ENCODE assay signal across 8 mouse cellular contexts in genomic region chr8:46152064-46153031, GRCm38 (mm10). TPM values are rescaled to one million over a fixed set of nuclear protein-coding genes. Genes with fewer than 3 reads are reported as not detected.
DNase-seq lines count a peak whose midpoint lies in the region; ATAC-seq and TF ChIP-seq lines count a peak whose summit lies in the region.

Snx25 (minus strand) TSS chr8:46152159.

- H3K27ac ChIP-seq in ES-Bruce4 (ENCODE audit: insufficient read depth, low read length): no peak within 1 kb of the TSS
- H3K27ac ChIP-seq in forebrain, embryonic 13.5 days: peak within 1 kb of the TSS; percentile 35; the same call in 1 of the 2 replicates
- peak within 1 kb of the TSS; percentile 36; the same call in 1 of the 2 replicates for H3K27ac ChIP-seq in lung, embryonic 14.5 days (ENCODE audit: low read depth)
- 0 out of 2 replicates have a peak within 1 kb of the TSS, but pooled peaks have one; percentile 40 for H3K27ac ChIP-seq in olfactory bulb, adult 2 months (ENCODE audit: insufficient read depth, low read depth, low read length)

- no peaks in the 10 kb centered on the region for H3K9me3 ChIP-seq in ES-Bruce4 (replicated peaks; ENCODE audit: control insufficient read depth, insufficient read depth, low read length, poor library complexity, severe bottlenecking)
- H3K9me3 ChIP-seq in forebrain, embryonic 13.5 days (replicated peaks): no peaks in the 10 kb centered on the region
- no peaks in the 10 kb centered on the region for H3K9me3 ChIP-seq in lung, embryonic 14.5 days (ENCODE audit: low read depth, low read length)

- no peak for TF ChIP-seq CTCF in ES-Bruce4 (IDR thresholded peaks at IDR 0.05; ENCODE audit: low read depth, low read length)
- TF ChIP-seq CTCF in lung, embryonic 14.5 days (IDR thresholded peaks at IDR 0.05; ENCODE audit: low read depth): no peak
- no peak for TF ChIP-seq CTCF in olfactory bulb, adult 2 months (IDR thresholded peaks at IDR 0.05; ENCODE audit: insufficient read depth, low read depth, low read length)

- peak; percentile 90 for ATAC-seq in forebrain, embryonic 13.5 days
- peak; percentile 86 for ATAC-seq in lung, embryonic 14.5 days (ENCODE audit: insufficient read depth)

- peaks cover 11% of the 10 kb centered on the region for H3K27me3 ChIP-seq in ES-Bruce4 (ENCODE audit: control insufficient read depth, insufficient read depth, low read length, poor library complexity, severe bottlenecking)
- peaks cover 12% of the 10 kb centered on the region for H3K27me3 ChIP-seq in forebrain, embryonic 13.5 days
- 0 out of 2 replicates have a peak, but pooled peaks cover 4% of the 10 kb centered on the region for H3K27me3 ChIP-seq in lung, embryonic 14.5 days (ENCODE audit: insufficient read depth, low read length)

- TF ChIP-seq EP300 in ES-Bruce4 (IDR thresholded peaks at IDR 0.05; ENCODE audit: insufficient read depth, low read depth, low read length): no peak

- H3K4me2 ChIP-seq in forebrain, embryonic 13.5 days: peak within 1 kb of the TSS; percentile 88
- peak within 1 kb of the TSS; percentile 95 for H3K4me2 ChIP-seq in lung, embryonic 14.5 days

- DNase-seq in c-Kit-positive CD71-positive TER-119-positive erythroid progenitor cells, embryonic 14.5 days (ENCODE audit: low spot score): peak; percentile 78
- DNase-seq in heart, postnatal 10 days: peak; percentile 85 to 86
- DNase-seq in layer of hippocampus, adult 18-20 months (ENCODE audit: low spot score in 2 of 2): peak; percentile 70 to 87
- DNase-seq in lung, embryonic 14.5 days: peak; percentile 87
- DNase-seq in thymus, adult 18-20 months: peak; percentile 92 to 93

- no peak for TF ChIP-seq POLR2A in ES-Bruce4 (IDR thresholded peaks at IDR 0.05; ENCODE audit: insufficient read depth, low read length)
- TF ChIP-seq POLR2A in olfactory bulb, adult 2 months (IDR thresholded peaks at IDR 0.05; ENCODE audit: insufficient read depth, low read depth, low read length): peak; percentile 36; the same call in 1 of the 2 replicates

- WGBS in forebrain, embryonic 13.5 days: 4% methylated on average over 42 of the region's 103 CpGs
- WGBS in lung, embryonic 14.5 days: 2% methylated on average over 79 of the region's 103 CpGs
- WGBS in olfactory bulb, adult 2 months: 1% methylated on average over 97 of the region's 103 CpGs

- H3K4me3 ChIP-seq in ES-Bruce4 (ENCODE audit: low read depth, low read length): peak within 1 kb of the TSS; percentile 99
- peak within 1 kb of the TSS; percentile 86 for H3K4me3 ChIP-seq in forebrain, embryonic 13.5 days
- peak within 1 kb of the TSS; percentile 76 for H3K4me3 ChIP-seq in lung, embryonic 14.5 days (ENCODE audit: low read depth, low read length)
- H3K4me3 ChIP-seq in olfactory bulb, adult 2 months (ENCODE audit: insufficient read depth, low read depth, low read length): peak within 1 kb of the TSS; percentile 86

- no peaks in the 10 kb centered on the region for H3K36me3 ChIP-seq in ES-Bruce4 (ENCODE audit: control insufficient read depth, insufficient read depth, low read length, poor library complexity, severe bottlenecking)
- no peaks in the 10 kb centered on the region for H3K36me3 ChIP-seq in forebrain, embryonic 13.5 days (ENCODE audit: poor library complexity, severe bottlenecking)
- H3K36me3 ChIP-seq in lung, embryonic 14.5 days (ENCODE audit: insufficient read depth): no peaks in the 10 kb centered on the region

- intact Hi-C loops in heart, postnatal 10 days (cut with DNase I): loop anchor here (5.0 kb wide), 1 partner anchor 60 kb away; no protein-coding TSS in a partner anchor

- peak within 1 kb of the TSS; percentile 93 for H3K9ac ChIP-seq in ES-Bruce4 (ENCODE audit: low read depth, poor library complexity, severe bottlenecking)
- peak within 1 kb of the TSS; percentile 90 for H3K9ac ChIP-seq in forebrain, embryonic 13.5 days
- peak within 1 kb of the TSS; percentile 78 for H3K9ac ChIP-seq in lung, embryonic 14.5 days

- H3K4me1 ChIP-seq in ES-Bruce4 (ENCODE audit: control insufficient read depth, insufficient read depth, low read length): no peaks in the 10 kb centered on the region
- peaks cover 16% of the 10 kb centered on the region for H3K4me1 ChIP-seq in forebrain, embryonic 13.5 days
- H3K4me1 ChIP-seq in lung, embryonic 14.5 days (ENCODE audit: insufficient read depth): no peaks in the 10 kb centered on the region
- H3K4me1 ChIP-seq in olfactory bulb, adult 2 months (ENCODE audit: control insufficient read depth, insufficient read depth, low read length): no peaks in the 10 kb centered on the region

RNA-seq across cellular contexts. Expression of gene Snx25, which starts in this region (rescaled TPM):
- 8.6 and 9.3 TPM in 2 replicates for polyA plus RNA-seq in ES-Bruce4 (2011; ENCODE audit: insufficient read depth, insufficient read length, low read depth, missing spikeins)
- 3.8 and 5.1 TPM in 2 replicates for polyA plus RNA-seq in forebrain, embryonic 13.5 days (2015; fragmentation: Nextera tagmentation; extraction: Ambion mirVana)
- total RNA-seq in heart, postnatal 10 days (2021): 10 to 100 TPM; 13.2 to 13.7 TPM
- total RNA-seq in layer of hippocampus, adult 18-20 months (2021): 10 to 100 TPM; 47.2 to 50.9 TPM
- polyA plus RNA-seq in lung, embryonic 14.5 days (2014; fragmentation: Nextera tagmentation; extraction: Ambion mirVana): 9.2 and 12.3 TPM in 2 replicates
- polyA plus RNA-seq in olfactory bulb, adult 2 months (2012; ENCODE audit: insufficient read depth, insufficient read length, low replicate concordance, missing spikeins): not detected in 2 replicates
